Mouse (Mus musculus): ENCODE results near the gene Plxnb1.
A peak's percentile ranks its signal among the peaks of the same experiment; 100 is the strongest.

DNA sequence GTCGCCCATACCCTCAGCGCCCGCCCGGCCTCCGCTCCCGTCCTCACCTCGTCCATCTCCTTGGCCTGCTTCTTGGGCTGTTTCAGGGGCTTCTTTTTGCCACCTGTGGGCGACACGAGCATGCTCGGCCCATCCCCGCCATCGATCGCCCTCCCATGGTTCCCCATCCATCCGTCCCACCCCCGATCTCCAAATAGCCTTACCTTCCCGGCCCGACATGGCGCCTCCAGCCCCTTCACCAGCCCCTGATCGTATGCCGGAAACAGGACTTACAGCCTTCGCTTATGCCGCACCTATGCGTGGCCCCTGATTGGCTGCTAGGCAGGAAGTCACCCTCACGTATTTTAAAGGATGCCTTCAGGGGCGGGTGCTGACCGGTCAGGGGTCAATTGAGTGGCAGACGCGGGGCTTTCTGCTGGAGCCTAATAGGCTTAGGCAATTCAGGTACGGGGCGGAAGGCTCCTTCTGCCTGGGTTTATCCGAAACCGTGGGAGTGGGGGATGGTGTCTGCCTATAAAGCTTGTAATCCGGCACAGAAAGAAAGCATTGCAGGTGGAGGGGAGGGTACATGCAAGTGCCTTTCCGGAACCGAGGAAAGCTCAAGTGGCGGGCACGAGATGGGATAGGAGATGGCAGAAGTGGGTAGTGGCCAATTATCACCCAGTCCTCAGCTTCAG is 12.9 kb upstream of the Plxnb1 start, which contains the start of the genes Ccdc51 and Tma7:
- no peak for TF ChIP-seq CTCF (conservative IDR thresholded peaks at IDR 0.05; ENCODE audit: low read length)
- peak; percentile 53 for TF ChIP-seq NANOG (IDR thresholded peaks at IDR 0.05; ENCODE audit: borderline replicate concordance, low read length)
